Mouse (Mus musculus) bone marrow macrophage, adult 2 months (primary cell): Measurements from ENCODE around the gene Slc46a3.

Source experiments
- CTCF ChIP-seq: IDR thresholded peaks from 2 replicates; pipeline ENCODE4 v1.5.1; 2012; ENCODE audit warnings: low read depth, mild to moderate bottlenecking, low read length, moderate library complexity
- POLR2A ChIP-seq: IDR thresholded peaks from 2 replicates; pipeline ENCODE4 v1.6.1; 2012; ENCODE audit warnings: mild to moderate bottlenecking, low read depth, low read length, borderline replicate concordance

DNA sequence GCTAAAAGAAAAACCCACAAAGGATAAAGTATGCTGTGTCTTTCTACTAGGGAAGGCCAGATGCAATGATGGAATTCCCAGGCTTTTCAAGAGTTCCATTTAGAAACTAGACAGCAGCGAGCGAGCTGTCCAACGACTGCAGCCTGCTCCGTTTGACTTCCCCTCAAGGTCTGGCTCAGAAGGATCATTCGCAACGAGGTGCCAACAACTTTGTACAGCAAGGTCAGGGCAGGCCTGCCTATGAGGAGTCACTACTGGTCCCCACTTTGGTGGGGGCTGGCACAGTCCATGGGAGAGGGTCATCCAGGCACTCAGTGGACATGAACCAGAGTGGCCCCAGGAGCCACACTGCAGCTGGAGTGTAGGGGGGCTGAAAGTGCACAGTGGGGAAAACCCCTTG, 11.0 kb downstream of the Slc46a3 start:
- TF ChIP-seq CTCF = no peak
- no peak for TF ChIP-seq POLR2A
